Mouse (Mus musculus) 416B (cell line): ENCODE results near the gene Wdfy3.

Experiments
- DNase-seq: peaks from one replicate; pipeline ENCODE4 v3.0.0; 2011; ENCODE audit warnings: low read depth

Wdfy3 gene

GRCm38 (mm10) chr5:102054511-102055093, 15.1 kb downstream of the Wdfy3 start:
- no peak for DNase-seq

GRCm38 (mm10) chr5:102052906-102053305, 16.8 kb downstream of the Wdfy3 start:
- DNase-seq = no peak

GRCm38 (mm10) chr5:102052465-102052864, 17.3 kb downstream of the Wdfy3 start:
- DNase-seq = no peak

- DNase-seq = no peak
Measured at GRCm38 (mm10) chr5:102050677-102051076, 19.0 kb downstream of the Wdfy3 start.

- no peak for DNase-seq
Measured at GRCm38 (mm10) chr5:102048416-102048815, 21.3 kb downstream of the Wdfy3 start.

GRCm38 (mm10) chr5:102046617-102047116, 23.1 kb downstream of the Wdfy3 start:
- DNase-seq = no peak

- DNase-seq = no peak
Measured at GRCm38 (mm10) chr5:102045636-102046616, 23.8 kb downstream of the Wdfy3 start.

- DNase-seq = peak; percentile 72
Measured at GRCm38 (mm10) chr5:102045177-102045576, 24.5 kb downstream of the Wdfy3 start.

GRCm38 (mm10) chr5:102033281-102033680, 36.4 kb downstream of the Wdfy3 start:
- peak; percentile 53 for DNase-seq

GRCm38 (mm10) chr5:102032594-102033240, 37.0 kb downstream of the Wdfy3 start:
- no peak for DNase-seq

- DNase-seq = no peak
Measured at GRCm38 (mm10) chr5:102032191-102032590, 37.5 kb downstream of the Wdfy3 start.

- no peak for DNase-seq
Measured at GRCm38 (mm10) chr5:102023376-102023775, 46.3 kb downstream of the Wdfy3 start.

GRCm38 (mm10) chr5:102022018-102022898, 47.5 kb downstream of the Wdfy3 start:
- no peak for DNase-seq

GRCm38 (mm10) chr5:102014235-102014634, 55.5 kb downstream of the Wdfy3 start:
- no peak for DNase-seq

GRCm38 (mm10) chr5:102013781-102014180, 55.9 kb downstream of the Wdfy3 start:
- DNase-seq = no peak

GRCm38 (mm10) chr5:102010961-102011360, 58.8 kb downstream of the Wdfy3 start:
- peak; percentile 33 for DNase-seq

GRCm38 (mm10) chr5:102009606-102010005, 60.1 kb downstream of the Wdfy3 start:
- DNase-seq = no peak

GRCm38 (mm10) chr5:102008712-102009111, 61.0 kb downstream of the Wdfy3 start:
- no peak for DNase-seq

GRCm38 (mm10) chr5:102006218-102006941, 63.3 kb downstream of the Wdfy3 start:
- no peak for DNase-seq

- DNase-seq = peak; percentile 50
Measured at GRCm38 (mm10) chr5:102003371-102003770, 66.3 kb downstream of the Wdfy3 start.

- DNase-seq = no peak
Measured at GRCm38 (mm10) chr5:102001026-102001425, 68.7 kb downstream of the Wdfy3 start.
